Mouse (Mus musculus) thymus, adult 2 months (tissue): ENCODE data around the gene Atf6. TPM values are rescaled to one million over a fixed set of nuclear protein-coding genes. Genes with fewer than 3 reads are reported as not detected.

Experiments used
- DNase-seq: peaks from one replicate; pipeline ENCODE4 v3.0.0; 2021
- H3K27ac ChIP-seq: fragments of 200-500 bp; 2 replicates; pipeline ENCODE4 v1.5.1; 2012; ENCODE audit warnings: low read length, control low read depth; ENCODE audit not compliant: control insufficient read depth, insufficient read depth
- H3K27me3 ChIP-seq: fragments of 200-500 bp; 2 replicates; pipeline ENCODE4 v1.6.1; 2012; ENCODE audit warnings: mild to moderate bottlenecking, low read length, moderate library complexity, mixed read lengths; ENCODE audit not compliant: control insufficient read depth, insufficient read depth
- H3K36me3 ChIP-seq: fragments of 200-500 bp; 2 replicates; pipeline ENCODE4 v1.6.1; 2012; ENCODE audit warnings: mild to moderate bottlenecking, low read length, moderate library complexity; ENCODE audit not compliant: control insufficient read depth, insufficient read depth
- H3K4me1 ChIP-seq: fragments of 200-500 bp; replicated peaks from 2 replicates; pipeline ENCODE4 v1.6.1; 2012; ENCODE audit warnings: low read length; ENCODE audit not compliant: control insufficient read depth, insufficient read depth
- H3K4me3 ChIP-seq: fragments of 200-500 bp; 2 replicates; pipeline ENCODE4 v1.5.1; 2012; ENCODE audit warnings: mild to moderate bottlenecking, low read length, control low read depth, moderate library complexity; ENCODE audit not compliant: control insufficient read depth, insufficient read depth
- CTCF ChIP-seq: fragments of 200-500 bp; IDR thresholded peaks from 2 replicates; pipeline ENCODE4 v1.5.1; 2012; ENCODE audit warnings: mild to moderate bottlenecking, control low read depth, low read length, moderate library complexity, borderline replicate concordance; ENCODE audit not compliant: control insufficient read depth, poor library complexity, insufficient read depth; ENCODE audit errors: extremely low read depth
- POLR2A ChIP-seq: fragments of 200-500 bp; IDR thresholded peaks from 2 replicates; pipeline ENCODE4 v1.6.1; 2012; ENCODE audit warnings: mild to moderate bottlenecking, low read length, control low read depth, moderate library complexity; ENCODE audit not compliant: control insufficient read depth, poor library complexity, insufficient read depth; ENCODE audit errors: extremely low read depth
- WGBS: fragments of 180-500 bp; shearing (Covaris S2); methylation state at CpG from one replicate; pipeline ENCODE4 v1.1.7; 2018; 5-methylcytosine and 5-hydroxymethylcytosine counted together
- polyA plus RNA-seq: library from polyadenylated mRNA; depleted of rRNA; stranded (reverse); fragments of >200 nt; gene quantifications from 2 replicates; pipeline ENCODE4 v1.2.3, GENCODE M21; 2012

Gene Atf6
- polyA plus RNA-seq, 1 experiment = 7.0 TPM

DNA sequence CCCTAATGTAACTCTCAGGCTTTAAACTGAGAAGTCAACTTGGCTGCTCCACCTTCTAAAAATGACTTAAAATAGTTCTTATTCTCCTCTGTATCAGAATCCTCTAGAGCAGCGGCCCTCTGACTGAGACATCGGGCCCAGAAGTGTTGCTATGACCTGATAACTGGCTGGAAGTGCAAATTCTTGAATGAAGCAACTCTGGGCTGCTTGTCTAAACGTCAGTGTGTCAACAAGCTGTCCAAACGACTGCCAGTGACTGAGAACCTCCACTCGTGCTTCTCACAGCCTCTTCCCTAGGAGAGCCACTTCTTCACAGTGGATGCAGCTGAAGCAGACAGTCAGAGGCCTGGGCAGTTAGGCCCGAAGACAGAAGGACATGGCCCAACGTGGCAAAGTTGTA, 64.9 kb downstream of the Atf6 start:
- WGBS = 93% methylated on average over 7 of the region's 7 CpGs
- no peak overlapping the region for H3K27ac ChIP-seq
- no peak overlapping the region for H3K4me3 ChIP-seq
- H3K27me3 ChIP-seq = no peaks in the 10 kb centered on the region
- TF ChIP-seq CTCF (no peak), POLR2A (no peak)
- DNase-seq = no peak
- H3K4me1 ChIP-seq = peaks cover 6% of the 10 kb centered on the region
- H3K36me3 ChIP-seq = no peaks in the 10 kb centered on the region

DNA sequence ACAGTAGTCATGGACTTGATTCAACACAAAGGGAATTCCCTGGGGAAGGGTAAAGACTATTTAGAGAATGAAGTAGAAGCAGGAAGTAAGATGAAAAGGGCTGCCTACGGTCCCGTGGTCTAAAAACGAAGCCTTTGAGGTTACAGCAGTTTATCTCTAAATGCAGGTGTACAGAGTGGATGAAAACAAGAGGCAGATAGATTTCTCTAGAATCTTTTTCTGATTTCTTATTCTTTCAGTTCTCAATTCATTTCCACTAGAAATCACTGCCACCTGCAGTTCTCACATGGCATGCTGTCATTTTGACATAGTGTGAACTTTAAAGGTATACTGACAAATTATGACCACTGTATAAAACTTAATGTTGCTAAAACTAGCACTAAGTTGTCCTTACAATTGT, 66.9 kb downstream of the Atf6 start:
- DNase-seq = peak; percentile 22
- TF ChIP-seq CTCF = no peak
- TF ChIP-seq POLR2A = no peak
- Histone ChIP-seq H3K4me1 (peaks cover 6% of the 10 kb centered on the region), H3K27me3 (no peaks in the 10 kb centered on the region), H3K27ac (no peak overlapping the region), H3K36me3 (no peaks in the 10 kb centered on the region), H3K4me3 (no peak overlapping the region)
- 5% methylated on average over 3 of the region's 3 CpGs for WGBS

GRCm38 (mm10) chr1:170795741-170796347, 71.7 kb downstream of the Atf6 start:
- DNase-seq = no peak
- Histone ChIP-seq H3K36me3 (no peaks in the 10 kb centered on the region; the same call in 1 of the 2 replicates), H3K4me3 (no peak overlapping the region), H3K27ac (no peak overlapping the region), H3K27me3 (no peaks in the 10 kb centered on the region), H3K4me1 (peaks cover 10% of the 10 kb centered on the region)
- no peak for TF ChIP-seq CTCF
- TF ChIP-seq POLR2A = no peak
- 50% methylated on average over 9 of the region's 9 CpGs for WGBS

- peaks cover 8% of the 10 kb centered on the region for H3K4me1 ChIP-seq
- no peaks in the 10 kb centered on the region; the same call in 1 of the 2 replicates for H3K36me3 ChIP-seq
- H3K27me3 ChIP-seq = no peaks in the 10 kb centered on the region
- TF ChIP-seq CTCF (no peak), POLR2A (no peak)
- 69% methylated on average over 6 of the region's 6 CpGs for WGBS
- no peak overlapping the region for H3K4me3 ChIP-seq
- no peak for DNase-seq
- H3K27ac ChIP-seq = no peak overlapping the region; the same call in 1 of the 2 replicates
Observed at GRCm38 (mm10) chr1:170791542-170791941, 76.0 kb downstream of the Atf6 start.

DNA sequence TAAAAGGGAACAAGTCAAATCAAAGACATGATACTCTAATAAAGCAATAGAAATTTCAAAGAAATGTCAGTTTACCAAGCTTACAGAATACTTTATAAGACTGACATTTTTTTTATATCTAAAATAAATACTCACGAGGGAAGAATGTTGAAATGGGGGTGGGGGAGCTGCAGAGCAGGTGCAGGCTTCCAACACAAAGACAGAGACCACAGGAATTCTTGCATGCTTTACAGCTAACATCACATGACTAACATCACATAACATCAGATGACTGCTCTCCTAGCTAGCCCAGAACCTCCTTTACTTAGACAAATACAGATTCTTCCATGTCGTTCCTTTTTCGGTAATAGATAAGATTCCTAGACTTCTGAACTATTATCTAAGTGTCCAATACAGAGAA, 76.6 kb downstream of the Atf6 start:
- TF ChIP-seq POLR2A (no peak), CTCF (no peak)
- Histone ChIP-seq H3K4me1 (peaks cover 8% of the 10 kb centered on the region), H3K27ac (no peak overlapping the region), H3K36me3 (no peaks in the 10 kb centered on the region; the same call in 1 of the 2 replicates), H3K27me3 (no peaks in the 10 kb centered on the region), H3K4me3 (no peak overlapping the region)
- peak; percentile 19 for DNase-seq
- 39% methylated on average over 3 of the region's 3 CpGs for WGBS

GRCm38 (mm10) chr1:170787643-170788042, 79.9 kb downstream of the Atf6 start:
- Histone ChIP-seq H3K4me1 (peaks cover 8% of the 10 kb centered on the region), H3K27ac (no peak overlapping the region), H3K4me3 (no peak overlapping the region), H3K36me3 (no peaks in the 10 kb centered on the region), H3K27me3 (no peaks in the 10 kb centered on the region)
- DNase-seq = no peak
- WGBS = 88% methylated on average over 1 of the region's 1 CpGs
- TF ChIP-seq POLR2A = no peak
